Mouse (Mus musculus): ENCODE measurements around the gene Samd10. TPM values are rescaled to one million over a fixed set of nuclear protein-coding genes. Genes with fewer than 3 reads are reported as not detected.

Samd10 gene
- polyA plus RNA-seq, 1 experiment, result 24.1 TPM

- no peak for DNase-seq
- WGBS, result 59% methylated on average over 4 of the region's 4 CpGs
- no peak for TF ChIP-seq CTCF (IDR thresholded peaks at IDR 0.05; ENCODE audit: insufficient read depth, low read length)
- no peak for TF ChIP-seq POLR2A (IDR thresholded peaks at IDR 0.05; ENCODE audit: borderline replicate concordance, extremely low read depth, low read depth, low read length)
- no peak overlapping the region for H3K4me3 ChIP-seq (replicated peaks; ENCODE audit: extremely low read depth, low read depth, low read length)
- H3K4me1 ChIP-seq (ENCODE audit: control insufficient read depth, insufficient read depth, low read length), result peaks cover 2% of the 10 kb centered on the region; the same call in 1 of the 2 replicates
Measured at GRCm38 (mm10) chr2:181602367-181602766, 3.4 kb upstream of the Samd10 start.

GRCm38 (mm10) chr2:181601751-181602145 is 2.7 kb upstream of the Samd10 start:
- WGBS, result 23% methylated on average over 10 of the region's 10 CpGs
- TF ChIP-seq CTCF (IDR thresholded peaks at IDR 0.05; ENCODE audit: insufficient read depth, low read length) (no peak), POLR2A (IDR thresholded peaks at IDR 0.05; ENCODE audit: borderline replicate concordance, extremely low read depth, low read depth, low read length) (no peak)
- Histone ChIP-seq H3K4me1 (ENCODE audit: control insufficient read depth, insufficient read depth, low read length) (peaks cover 2% of the 10 kb centered on the region; the same call in 1 of the 2 replicates), H3K4me3 (replicated peaks; ENCODE audit: extremely low read depth, low read depth, low read length) (peak overlapping the region; percentile 98)
- no peak for DNase-seq

GRCm38 (mm10) chr2:181600828-181601750 is 2.1 kb upstream of the Samd10 start:
- H3K4me1 ChIP-seq (ENCODE audit: control insufficient read depth, insufficient read depth, low read length), result peaks cover 2% of the 10 kb centered on the region; the same call in 1 of the 2 replicates
- TF ChIP-seq CTCF (IDR thresholded peaks at IDR 0.05; ENCODE audit: insufficient read depth, low read length) (no peak), POLR2A (IDR thresholded peaks at IDR 0.05; ENCODE audit: borderline replicate concordance, extremely low read depth, low read depth, low read length) (peak; percentile 98; the same call in 1 of the 2 replicates)
- peak; percentile 95 for DNase-seq
- 1% methylated on average over 57 of the region's 57 CpGs for WGBS
- peak overlapping the region; percentile 98 for H3K4me3 ChIP-seq (replicated peaks; ENCODE audit: extremely low read depth, low read depth, low read length)

GRCm38 (mm10) chr2:181600226-181600758 is 1.3 kb upstream of the Samd10 start:
- WGBS, result 66% methylated on average over 6 of the region's 6 CpGs
- no peak overlapping the region for H3K4me3 ChIP-seq (replicated peaks; ENCODE audit: extremely low read depth, low read depth, low read length)
- peaks cover 2% of the 10 kb centered on the region; the same call in 1 of the 2 replicates for H3K4me1 ChIP-seq (ENCODE audit: control insufficient read depth, insufficient read depth, low read length)
- no peak for DNase-seq
- TF ChIP-seq POLR2A (IDR thresholded peaks at IDR 0.05; ENCODE audit: borderline replicate concordance, extremely low read depth, low read depth, low read length) (no peak), CTCF (IDR thresholded peaks at IDR 0.05; ENCODE audit: insufficient read depth, low read length) (no peak)

GRCm38 (mm10) chr2:181597378-181598061 is 1.5 kb downstream of the Samd10 start:
- peaks cover 2% of the 10 kb centered on the region; the same call in 1 of the 2 replicates for H3K4me1 ChIP-seq (ENCODE audit: control insufficient read depth, insufficient read depth, low read length)
- no peak for TF ChIP-seq CTCF (IDR thresholded peaks at IDR 0.05; ENCODE audit: insufficient read depth, low read length)
- no peak for TF ChIP-seq POLR2A (IDR thresholded peaks at IDR 0.05; ENCODE audit: borderline replicate concordance, extremely low read depth, low read depth, low read length)
- WGBS, result 70% methylated on average over 7 of the region's 7 CpGs
- H3K4me3 ChIP-seq (replicated peaks; ENCODE audit: extremely low read depth, low read depth, low read length), result no peak overlapping the region
- DNase-seq, result no peak

GRCm38 (mm10) chr2:181596221-181596960 is 2.6 kb downstream of the Samd10 start:
- TF ChIP-seq POLR2A (IDR thresholded peaks at IDR 0.05; ENCODE audit: borderline replicate concordance, extremely low read depth, low read depth, low read length) (no peak), CTCF (IDR thresholded peaks at IDR 0.05; ENCODE audit: insufficient read depth, low read length) (no peak)
- whole genome bisulfite sequencing, result 54% methylated on average over 6 of the region's 6 CpGs
- H3K4me3 ChIP-seq (replicated peaks; ENCODE audit: extremely low read depth, low read depth, low read length), result no peak overlapping the region
- H3K4me1 ChIP-seq (ENCODE audit: control insufficient read depth, insufficient read depth, low read length), result no peaks in the 10 kb centered on the region; the same call in 1 of the 2 replicates
- DNase-seq, result no peak

- Histone ChIP-seq H3K4me1 (ENCODE audit: control insufficient read depth, insufficient read depth, low read length) (no peaks in the 10 kb centered on the region; the same call in 1 of the 2 replicates), H3K4me3 (replicated peaks; ENCODE audit: extremely low read depth, low read depth, low read length) (no peak overlapping the region)
- no peak for DNase-seq
- WGBS, result 68% methylated on average over 4 of the region's 4 CpGs
- TF ChIP-seq CTCF (IDR thresholded peaks at IDR 0.05; ENCODE audit: insufficient read depth, low read length) (peak; percentile 64), POLR2A (IDR thresholded peaks at IDR 0.05; ENCODE audit: borderline replicate concordance, extremely low read depth, low read depth, low read length) (no peak)
Measured at GRCm38 (mm10) chr2:181594946-181595696, 3.9 kb downstream of the Samd10 start.

GRCm38 (mm10) chr2:181593937-181594336 is 5.1 kb downstream of the Samd10 start:
- Histone ChIP-seq H3K4me3 (replicated peaks; ENCODE audit: extremely low read depth, low read depth, low read length) (no peak overlapping the region), H3K4me1 (ENCODE audit: control insufficient read depth, insufficient read depth, low read length) (no peaks in the 10 kb centered on the region; the same call in 1 of the 2 replicates)
- no peak for DNase-seq
- TF ChIP-seq POLR2A (IDR thresholded peaks at IDR 0.05; ENCODE audit: borderline replicate concordance, extremely low read depth, low read depth, low read length) (no peak), CTCF (IDR thresholded peaks at IDR 0.05; ENCODE audit: insufficient read depth, low read length) (no peak)

Data from lung, adult 2 months (tissue).